Mouse (Mus musculus) Patski (cell line): ENCODE measurements around the gene Disp1. TPM values are rescaled to one million over a fixed set of nuclear protein-coding genes. Genes with fewer than 3 reads are reported as not detected.

ENCODE experiments used
- ATAC-seq: fragments of 100-300 bp; one replicate; pipeline ENCODE4 v1.8.0; 2021
- CTCF ChIA-PET: fragments of 350-600 bp; sonication (Branson Sonifier 250); formaldehyde crosslinking; loops from one replicate; lab custom pipeline; 2022; ENCODE audit warnings: inconsistent platforms; lab: Charles Lee
- POLR2A ChIA-PET: fragments of 350-600 bp; sonication (Branson Sonifier 250); formaldehyde crosslinking; loops from one replicate; lab custom pipeline; 2022; ENCODE audit warnings: antibody characterized with exemption, inconsistent platforms; lab: Charles Lee
- DNase-seq: peaks from one replicate; pipeline ENCODE4 v3.0.0-alpha.2; 2011; ENCODE audit warnings: low read depth, low spot score
- H3K27me3 ChIP-seq: fragments of 371-371 bp; one replicate; pipeline ENCODE4 v1.5.1; 2021
- CTCF ChIP-seq: fragments of 100-300 bp; IDR thresholded peaks from one replicate; pipeline ENCODE4 v1.5.1; 2021
- in situ Hi-C: fragments of 300-500 bp; cut with MboI; formaldehyde crosslinking; loops from 3 replicates; pipeline ENCODE4 v1.11.1; 2018; ENCODE audit warnings: low pct_unique_long_range_greater_than_20kb, mixed read lengths
- polyA plus RNA-seq: library from polyadenylated mRNA; unstranded; gene quantifications from one replicate; pipeline ENCODE4 v1.2.3, GENCODE M21; 2021

Gene Disp1
- polyA plus RNA-seq, 1 experiment from 2014 or later: 18.1 TPM

DNA sequence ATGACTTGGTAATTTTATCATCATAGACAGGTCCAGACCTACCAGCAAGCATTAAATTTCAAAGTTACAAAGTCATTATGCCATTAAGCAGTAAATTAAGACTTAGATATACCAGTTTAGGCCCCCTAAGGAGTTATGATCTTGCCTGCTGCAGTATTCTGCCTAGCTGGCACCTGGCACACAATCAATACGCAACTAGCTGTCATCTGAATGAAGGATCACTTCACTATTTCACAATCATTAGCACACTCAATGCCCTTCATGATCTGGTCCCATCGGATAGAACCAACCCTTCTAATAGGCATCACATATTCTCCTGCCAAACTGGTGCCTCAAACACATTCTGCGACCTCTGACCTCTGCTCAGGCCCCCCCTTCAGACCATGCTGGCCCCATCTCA is 14.2 kb downstream of the Disp1 start:
- in situ Hi-C loops: no loop called here
- no peak for DNase-seq
- POLR2A ChIA-PET: no interaction called here
- H3K27me3 ChIP-seq: no peaks in the 10 kb centered on the region
- no peak for TF ChIP-seq CTCF
- no peak for ATAC-seq
- CTCF ChIA-PET: no interaction called here

DNA sequence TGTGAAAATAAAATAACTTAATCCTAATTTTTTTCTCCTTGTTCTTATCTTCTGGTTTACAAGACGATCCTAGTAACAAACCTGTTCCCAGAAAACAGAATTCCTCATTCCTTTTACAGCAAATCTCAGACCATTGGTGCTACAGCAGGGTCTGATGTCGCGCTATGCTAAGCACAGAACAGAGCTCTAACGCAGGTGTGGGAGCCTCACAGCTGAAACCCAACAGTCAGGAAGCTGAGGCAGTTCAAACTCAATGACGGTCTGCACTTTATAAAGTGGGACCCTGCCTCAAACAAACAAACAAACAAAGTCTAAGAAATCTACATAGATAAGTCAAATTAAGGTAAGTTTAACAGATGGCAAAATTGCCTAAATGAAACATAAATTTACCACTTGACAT is 20.4 kb downstream of the Disp1 start:
- ChIA-PET CTCF (no interaction called here), POLR2A (no interaction called here)
- TF ChIP-seq CTCF: no peak
- DNase-seq (no peak), ATAC-seq (no peak)
- no peaks in the 10 kb centered on the region for H3K27me3 ChIP-seq
- in situ Hi-C loops: no loop called here

DNA sequence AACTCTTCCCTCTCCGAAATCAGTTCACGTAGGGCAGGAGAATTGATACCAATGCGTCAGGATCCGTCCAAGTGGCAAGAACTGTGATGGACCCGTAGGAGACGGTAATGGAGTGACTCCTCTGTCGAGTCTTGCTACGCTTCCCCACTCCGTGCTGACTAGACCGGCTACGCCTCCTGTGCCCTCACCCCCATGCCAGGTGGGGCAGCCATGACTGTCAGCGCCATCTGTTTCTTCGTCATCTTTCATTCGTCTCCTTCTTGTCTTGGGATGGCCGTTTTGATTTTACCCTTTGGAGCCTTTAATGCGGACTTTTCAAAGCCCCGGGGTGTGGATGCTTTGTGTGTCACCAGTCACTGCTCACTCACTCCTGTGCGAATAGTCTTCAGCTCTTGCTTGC is 26.6 kb downstream of the Disp1 start:
- CTCF ChIA-PET: no interaction called here
- in situ Hi-C loops: no loop called here
- no peak for ATAC-seq

DNA sequence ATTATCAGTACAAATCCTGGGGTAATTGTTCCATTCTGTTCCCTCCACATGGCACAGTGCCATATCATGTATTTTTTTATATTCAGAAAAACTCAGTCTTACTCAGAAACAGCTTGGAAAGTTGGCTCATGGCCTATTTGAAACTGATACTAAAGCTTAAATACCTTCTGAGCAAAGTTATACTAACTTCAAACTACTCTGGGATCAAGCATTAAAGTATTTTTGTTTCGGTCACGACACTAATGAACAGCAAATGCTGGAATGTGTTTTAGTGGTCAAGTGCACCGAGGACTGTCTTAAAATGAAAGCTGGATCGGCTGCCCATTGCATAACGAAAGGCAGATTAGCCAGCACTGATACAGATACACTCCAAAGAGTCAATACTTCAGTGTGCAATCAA is 27.2 kb downstream of the Disp1 start:
- ATAC-seq (no peak), DNase-seq (peak; percentile 64)
- ChIA-PET POLR2A (interaction anchor here (0.6 kb wide), 1 partner anchor 80 kb away, joined by 3 read pairs; no protein-coding TSS in a partner anchor), CTCF (interaction anchor here (1.0 to 1.2 kb wide), 2 partner anchors 9 to 41 kb away, joined by 3 to 4 read pairs; no protein-coding TSS in a partner anchor)
- TF ChIP-seq CTCF: no peak
- in situ Hi-C loops: no loop called here
- H3K27me3 ChIP-seq: no peaks in the 10 kb centered on the region

More for the DNA sequence above, 26.6 kb downstream of the Disp1 start:
- no peak for DNase-seq
- POLR2A ChIA-PET: interaction anchor here (0.6 kb wide), 1 partner anchor 81 kb away, joined by 3 read pairs; no protein-coding TSS in a partner anchor
- no peak for TF ChIP-seq CTCF
- no peaks in the 10 kb centered on the region for H3K27me3 ChIP-seq

DNA sequence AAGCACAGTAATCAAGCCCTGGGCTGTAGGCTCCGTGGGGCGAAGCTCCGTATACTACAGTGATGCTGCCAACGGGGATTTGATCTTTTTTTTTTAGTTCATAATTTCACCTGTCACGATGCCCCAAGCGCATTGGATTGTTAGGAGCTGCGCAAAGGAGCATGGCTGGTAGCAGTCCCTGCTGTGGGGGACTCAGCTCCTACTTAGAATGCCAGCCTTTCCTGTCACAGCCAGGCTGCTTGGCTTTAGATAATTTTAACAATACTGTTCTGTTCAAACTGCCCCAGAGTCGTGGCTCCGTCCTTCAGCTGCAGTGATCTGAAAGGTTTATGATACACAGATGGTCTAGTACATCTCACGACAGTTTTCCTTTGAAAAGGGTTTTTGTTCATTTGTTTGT is 29.9 kb downstream of the Disp1 start:
- ATAC-seq (no peak), DNase-seq (no peak)
- H3K27me3 ChIP-seq: no peaks in the 10 kb centered on the region
- POLR2A ChIA-PET: no interaction called here
- in situ Hi-C loops: no loop called here
- CTCF ChIA-PET: no interaction called here
- TF ChIP-seq CTCF: no peak

DNA sequence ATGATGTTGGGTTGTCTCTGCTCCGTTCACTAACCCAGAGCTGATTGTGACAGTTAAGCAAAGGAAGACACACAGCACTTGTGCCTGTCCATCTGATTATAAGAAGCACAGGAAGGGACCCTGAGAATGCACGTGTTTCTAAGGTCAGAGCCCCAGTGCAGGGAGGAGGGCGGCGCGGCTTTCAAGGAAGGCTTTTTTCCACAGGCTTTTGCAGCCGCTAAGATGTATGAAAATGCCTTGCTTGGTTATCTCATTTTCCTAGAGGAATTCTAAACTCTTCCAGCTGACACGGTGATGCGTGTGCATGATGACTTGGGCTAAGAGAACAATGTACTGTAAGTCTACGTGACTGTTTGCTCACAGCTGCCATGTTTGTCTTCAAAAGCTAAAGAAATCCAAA is 30.9 kb downstream of the Disp1 start:
- POLR2A ChIA-PET: no interaction called here
- CTCF ChIA-PET: no interaction called here
- no peaks in the 10 kb centered on the region for H3K27me3 ChIP-seq
- no peak for ATAC-seq
- in situ Hi-C loops: no loop called here
- TF ChIP-seq CTCF: no peak
- no peak for DNase-seq

DNA sequence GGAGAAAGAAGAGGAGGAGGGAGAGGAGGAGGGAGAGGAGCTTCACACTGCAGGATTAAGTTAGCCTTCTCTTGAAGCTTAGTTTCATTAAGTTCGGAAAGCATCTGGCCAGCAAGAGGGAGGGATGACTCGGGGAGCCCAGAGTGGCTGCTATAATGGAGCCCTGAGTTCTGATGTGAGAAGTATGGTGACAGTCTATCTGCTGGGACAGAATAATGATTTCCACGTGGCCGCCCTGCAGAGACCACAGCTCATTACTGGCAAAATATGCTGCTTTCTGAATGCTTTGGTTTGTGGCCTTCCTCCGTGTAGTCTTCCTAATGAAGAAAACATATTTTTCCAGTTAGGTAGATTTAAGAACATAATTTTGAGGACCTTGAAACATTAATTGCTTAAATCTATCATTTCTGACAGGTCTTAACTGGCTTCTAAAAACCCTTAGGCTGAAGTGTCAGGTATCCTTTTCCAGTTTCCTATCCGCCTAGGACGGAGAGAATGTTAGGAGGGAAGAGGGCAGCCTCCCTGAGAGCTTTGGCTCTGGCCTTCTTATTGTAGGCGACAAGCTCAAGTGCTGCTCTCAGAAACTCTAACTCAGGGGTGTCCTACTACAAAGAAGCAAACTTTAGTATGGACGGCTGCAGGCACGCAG is 32.2 kb downstream of the Disp1 start:
- POLR2A ChIA-PET: no interaction called here
- DNase-seq (no peak), ATAC-seq (no peak)
- no peaks in the 10 kb centered on the region for H3K27me3 ChIP-seq
- CTCF ChIA-PET: no interaction called here
- in situ Hi-C loops: no loop called here
- no peak for TF ChIP-seq CTCF

DNA sequence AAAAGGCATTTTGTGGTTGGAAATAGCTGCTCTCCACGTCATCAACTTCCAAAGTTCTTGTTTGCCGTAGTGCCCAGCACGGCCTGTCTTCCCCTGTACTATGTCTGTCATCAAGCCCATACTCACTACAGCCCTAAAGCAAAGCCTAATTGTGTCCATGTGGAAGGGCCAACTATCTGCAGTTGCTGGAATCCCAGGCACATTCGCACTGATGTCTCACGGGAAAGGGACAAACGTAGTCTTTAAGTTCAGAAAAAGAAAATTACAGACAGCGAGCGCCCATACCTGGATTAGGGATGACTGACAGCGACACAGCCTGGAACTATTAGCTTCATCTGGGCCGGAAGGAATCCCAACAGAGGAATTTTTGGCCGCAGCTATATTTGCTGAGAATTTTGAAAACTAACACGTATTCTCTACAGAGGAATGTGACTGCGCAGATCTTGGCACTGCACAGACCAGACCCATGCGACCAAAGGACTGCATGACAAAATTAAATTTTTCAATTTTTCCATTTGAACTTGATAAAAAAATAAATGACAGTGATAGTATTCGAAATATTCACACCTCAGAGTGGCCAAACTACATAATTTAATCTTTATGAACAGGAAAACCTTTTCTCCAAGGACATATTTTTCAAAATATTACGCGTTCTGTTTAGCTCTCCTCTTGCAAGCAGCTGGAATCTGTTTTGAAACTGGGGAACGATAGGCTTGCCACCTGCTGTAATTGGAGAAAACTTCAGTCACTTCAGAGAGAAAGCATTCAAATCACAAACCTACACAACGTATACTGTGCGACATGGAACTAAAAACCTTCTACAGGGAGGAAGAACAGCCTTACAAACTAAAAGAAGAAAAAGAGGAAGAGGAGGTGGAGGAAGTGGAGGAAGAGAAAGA is 33.0 kb downstream of the Disp1 start:
- H3K27me3 ChIP-seq: no peaks in the 10 kb centered on the region
- no peak for TF ChIP-seq CTCF
- CTCF ChIA-PET: no interaction called here
- in situ Hi-C loops: no loop called here
- ATAC-seq (no peak), DNase-seq (no peak)
- POLR2A ChIA-PET: no interaction called here

DNA sequence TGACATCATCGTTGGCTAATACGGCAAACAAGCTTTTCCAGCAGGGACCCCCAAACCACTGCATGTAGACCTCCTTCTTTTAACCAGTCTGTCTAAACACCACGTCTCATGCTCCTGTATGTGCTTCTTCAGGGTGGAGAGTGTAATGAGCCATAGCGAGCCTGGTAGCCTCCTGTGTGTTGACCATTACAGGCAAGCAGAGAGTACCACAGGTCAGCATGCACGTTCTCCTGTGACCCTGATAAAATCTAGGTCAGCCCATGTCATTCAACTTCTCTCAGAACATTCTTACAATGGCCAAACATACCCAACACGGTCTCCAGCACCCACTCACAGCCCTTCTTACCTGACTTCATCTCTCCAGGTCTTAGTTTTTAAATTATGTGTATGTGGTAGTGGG is 35.8 kb downstream of the Disp1 start:
- in situ Hi-C loops: no loop called here
- no peak for DNase-seq
- ChIA-PET POLR2A (no interaction called here), CTCF (no interaction called here)
- H3K27me3 ChIP-seq: no peaks in the 10 kb centered on the region
- ATAC-seq: no peak
- no peak for TF ChIP-seq CTCF

DNA sequence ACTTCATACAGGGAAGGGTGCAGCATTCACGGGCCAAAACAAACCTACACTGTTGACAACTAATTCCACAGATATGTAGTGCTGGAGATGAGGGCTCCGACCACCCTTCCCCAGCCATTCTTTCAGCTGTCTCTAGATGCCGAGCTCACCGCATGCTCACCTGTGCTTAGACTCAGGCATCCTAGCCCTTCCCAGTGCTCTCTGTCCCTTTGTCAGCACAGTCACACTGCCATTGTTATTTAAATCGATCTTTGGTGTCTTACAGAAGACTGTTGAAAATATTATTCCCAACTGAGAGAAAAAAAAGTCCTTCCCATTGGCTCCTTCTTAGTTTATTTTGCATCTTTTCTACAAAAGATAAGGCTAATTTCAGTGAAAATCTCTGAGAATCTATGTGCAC is 36.6 kb downstream of the Disp1 start:
- ATAC-seq: no peak
- DNase-seq: no peak
- ChIA-PET POLR2A (no interaction called here), CTCF (no interaction called here)
- no peaks in the 10 kb centered on the region for H3K27me3 ChIP-seq
- TF ChIP-seq CTCF: no peak
- in situ Hi-C loops: no loop called here

DNA sequence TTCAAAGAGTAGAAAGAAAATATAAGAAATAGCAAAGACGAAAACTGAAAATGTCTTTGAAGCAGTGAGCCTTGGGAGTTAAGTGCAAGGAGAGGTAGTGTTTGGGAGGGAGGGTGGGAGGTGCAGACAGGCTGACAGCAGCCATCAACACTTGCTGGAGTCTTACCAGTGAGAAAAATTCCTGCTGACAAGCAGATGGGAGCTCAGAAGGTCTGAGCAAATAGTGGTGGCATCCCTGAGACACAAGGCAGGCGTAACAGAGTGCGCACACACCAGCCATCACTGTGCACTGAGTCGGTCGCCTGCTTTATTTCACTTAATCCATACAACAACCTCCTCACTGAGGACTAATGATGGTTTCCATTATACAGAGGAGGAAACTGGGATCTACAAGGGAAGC is 37.8 kb downstream of the Disp1 start:
- in situ Hi-C loops: no loop called here
- no peaks in the 10 kb centered on the region for H3K27me3 ChIP-seq
- ATAC-seq: no peak
- no peak for TF ChIP-seq CTCF
- ChIA-PET POLR2A (no interaction called here), CTCF (no interaction called here)
- DNase-seq: no peak
